Mouse (Mus musculus) lung, adult 2 months (tissue): ENCODE results near the gene Chrna3. TPM values are rescaled to one million over a fixed set of nuclear protein-coding genes. Genes with fewer than 3 reads are reported as not detected.

ENCODE experiments used
- DNase-seq: peaks from one replicate; pipeline ENCODE4 v3.0.0; 2022
- H3K4me1 ChIP-seq: fragments of 200-500 bp; 2 replicates; pipeline ENCODE4 v1.6.1; 2011; ENCODE audit warnings: low read length; ENCODE audit not compliant: control insufficient read depth, insufficient read depth
- H3K4me3 ChIP-seq: fragments of 200-500 bp; replicated peaks from 2 replicates; pipeline ENCODE3; 2011; ENCODE audit warnings: low read depth, mild to moderate bottlenecking, control low read depth, low read length; ENCODE audit errors: extremely low read depth
- CTCF ChIP-seq: fragments of 200-500 bp; IDR thresholded peaks from 2 replicates; pipeline ENCODE4 v1.5.1; 2011; ENCODE audit warnings: mild to moderate bottlenecking, low read length, control low read depth; ENCODE audit not compliant: insufficient read depth
- POLR2A ChIP-seq: fragments of 200-500 bp; IDR thresholded peaks from 2 replicates; pipeline ENCODE4 v1.6.1; 2011; ENCODE audit warnings: low read depth, mild to moderate bottlenecking, control low read depth, low read length, borderline replicate concordance; ENCODE audit errors: extremely low read depth
- WGBS: fragments of 180-500 bp; shearing (Covaris S2); methylation state at CpG from one replicate; pipeline ENCODE4 v1.1.7; 2018; 5-methylcytosine and 5-hydroxymethylcytosine counted together
- polyA plus RNA-seq: library from polyadenylated mRNA; depleted of rRNA; stranded (reverse); fragments of >200 nt; gene quantifications from 2 replicates; pipeline ENCODE4 v1.2.3, GENCODE M21; 2012

Gene Chrna3
- polyA plus RNA-seq, 1 experiment = 0.11 TPM

- no peak overlapping the region for H3K4me3 ChIP-seq
- no peaks in the 10 kb centered on the region for H3K4me1 ChIP-seq
- 61% methylated on average over 2 of the region's 2 CpGs for WGBS
- TF ChIP-seq POLR2A (no peak), CTCF (no peak)
- no peak for DNase-seq
Observed at GRCm38 (mm10) chr9:55009692-55010091, 16.7 kb downstream of the Chrna3 start.

GRCm38 (mm10) chr9:55003609-55004008, 22.8 kb downstream of the Chrna3 start:
- no peaks in the 10 kb centered on the region; the same call in 1 of the 2 replicates for H3K4me1 ChIP-seq
- H3K4me3 ChIP-seq = no peak overlapping the region
- WGBS = 62% methylated on average over 4 of the region's 4 CpGs
- TF ChIP-seq CTCF = no peak
- TF ChIP-seq POLR2A = no peak
- no peak for DNase-seq

- WGBS = 65% methylated on average over 3 of the region's 3 CpGs
- Histone ChIP-seq H3K4me3 (no peak overlapping the region), H3K4me1 (no peaks in the 10 kb centered on the region)
- TF ChIP-seq POLR2A = no peak
- TF ChIP-seq CTCF = no peak
- DNase-seq = no peak
Observed at GRCm38 (mm10) chr9:54995645-54996044, 30.7 kb downstream of the Chrna3 start.

GRCm38 (mm10) chr9:54994381-54994780, 32.0 kb downstream of the Chrna3 start:
- Histone ChIP-seq H3K4me1 (no peaks in the 10 kb centered on the region), H3K4me3 (no peak overlapping the region)
- TF ChIP-seq CTCF (no peak), POLR2A (no peak)
- DNase-seq = no peak
- 60% methylated on average over 3 of the region's 3 CpGs for WGBS

GRCm38 (mm10) chr9:54990362-54990761, 36.0 kb downstream of the Chrna3 start:
- H3K4me1 ChIP-seq = no peaks in the 10 kb centered on the region
- no peak for DNase-seq
- TF ChIP-seq POLR2A (no peak), CTCF (no peak)
- 67% methylated on average over 3 of the region's 3 CpGs for WGBS
- H3K4me3 ChIP-seq = no peak overlapping the region

GRCm38 (mm10) chr9:54982401-54982800, 44.0 kb downstream of the Chrna3 start:
- Histone ChIP-seq H3K4me3 (no peak overlapping the region), H3K4me1 (peaks cover 8% of the 10 kb centered on the region)
- TF ChIP-seq POLR2A (no peak), CTCF (no peak)
- WGBS = 17% methylated on average over 7 of the region's 7 CpGs
- DNase-seq = no peak

- 1% methylated on average over 84 of the region's 85 CpGs for WGBS
- TF ChIP-seq CTCF (no peak), POLR2A (no peak)
- H3K4me1 ChIP-seq = peaks cover 8% of the 10 kb centered on the region
Observed at GRCm38 (mm10) chr9:54981291-54982191, 44.8 kb downstream of the Chrna3 start.

GRCm38 (mm10) chr9:54980674-54981073, 45.7 kb downstream of the Chrna3 start, which contains the start of gene Chrna5:
Gene Chrna5 (plus strand): TSS chr9:54980880.
- WGBS = 67% methylated on average over 8 of the region's 8 CpGs
- Histone ChIP-seq H3K4me3 (peak within 1 kb of the TSS; percentile 33), H3K4me1 (peaks cover 8% of the 10 kb centered on the region)
- TF ChIP-seq CTCF = no peak
- TF ChIP-seq POLR2A = no peak
- DNase-seq = no peak

More at GRCm38 (mm10) chr9:54981291-54982191, 44.8 kb downstream of the Chrna3 start:
- peak; percentile 10 for DNase-seq
- peak overlapping the region; percentile 33 for H3K4me3 ChIP-seq

GRCm38 (mm10) chr9:54969972-54970637, 56.3 kb downstream of the Chrna3 start:
- no peak for DNase-seq
- H3K4me1 ChIP-seq = no peaks in the 10 kb centered on the region
- no peak overlapping the region for H3K4me3 ChIP-seq
- WGBS = 48% methylated on average over 8 of the region's 8 CpGs
- TF ChIP-seq CTCF (no peak), POLR2A (no peak)

GRCm38 (mm10) chr9:54963669-54964068, 62.7 kb downstream of the Chrna3 start:
- TF ChIP-seq POLR2A = no peak
- TF ChIP-seq CTCF = no peak
- Histone ChIP-seq H3K4me3 (no peak overlapping the region), H3K4me1 (no peaks in the 10 kb centered on the region)
- no peak for DNase-seq
